Mouse (Mus musculus): ENCODE data around the gene Capn5. TPM values are rescaled to one million over a fixed set of nuclear protein-coding genes. Genes with fewer than 3 reads are reported as not detected.
A peak's percentile ranks its signal among the peaks of the same experiment; 100 is the strongest.
"Not testable (repeated sequence)": the region's sequence is repeated elsewhere in the genome, so short reads cannot be mapped to it uniquely, and the experiment has no call there.

Capn5 gene
- total RNA-seq (2021), result 1 to 10 TPM; 1.7 to 1.9 TPM
- long read RNA-seq, experiment 1, result 0 reads
- long read RNA-seq, experiment 2, result 0 reads

- intact Hi-C loops (cut with DNase I), result no loop called here
- peak; percentile 54 for DNase-seq
Observed at GRCm38 (mm10) chr7:98177929-98178559, at the start of gene Capn5. Capn5 (minus strand) TSS chr7:98178274.

DNA sequence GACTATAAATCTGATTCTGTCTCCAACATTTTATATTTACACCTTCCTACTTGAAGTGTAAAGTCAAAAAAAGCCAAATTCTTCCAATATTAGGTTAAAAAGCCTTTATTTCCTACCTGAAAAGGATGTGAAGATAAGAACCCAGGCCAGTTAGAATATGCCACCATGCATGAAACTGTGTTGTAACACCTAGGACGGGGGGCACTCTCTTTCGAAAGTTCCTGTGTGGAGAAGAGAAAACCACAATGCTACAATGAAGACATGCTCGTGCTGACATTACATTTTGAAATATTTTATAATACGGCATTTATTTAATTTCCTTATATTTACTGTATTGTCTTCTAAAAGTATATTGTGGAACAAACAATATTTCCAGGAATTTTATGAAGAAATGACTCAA, 45.7 kb upstream of the Capn5 start:
- DNase-seq, result no peak
- intact Hi-C loops (cut with DNase I), result no loop called here

DNA sequence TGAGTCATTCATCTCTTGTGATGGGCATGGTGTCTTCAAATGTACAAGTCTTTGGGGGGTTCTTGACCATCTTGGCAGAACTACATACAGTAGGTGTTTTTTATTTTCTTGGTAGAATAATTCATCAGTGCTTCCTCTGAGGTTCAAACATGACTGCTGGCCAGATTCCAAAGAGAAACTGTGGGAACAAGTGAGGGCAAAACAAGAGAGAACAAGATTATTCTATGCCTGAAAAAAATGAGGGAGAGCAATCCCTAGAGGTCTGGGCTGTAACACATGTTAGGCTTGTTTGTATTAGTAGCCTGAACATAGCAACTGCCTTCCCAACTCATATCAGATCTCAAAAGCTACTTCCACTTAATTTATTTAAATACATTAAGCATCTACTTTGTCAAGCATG, 38.6 kb upstream of the Capn5 start:
- DNase-seq, result no peak
- intact Hi-C loops (cut with DNase I), result no loop called here

- intact Hi-C loops (cut with DNase I), result no loop called here
- DNase-seq, result no peak
Observed at GRCm38 (mm10) chr7:98202946-98203345, 24.9 kb upstream of the Capn5 start.

GRCm38 (mm10) chr7:98201493-98202028, 23.5 kb upstream of the Capn5 start:
- intact Hi-C loops (cut with DNase I), result no loop called here
- DNase-seq, result no peak

DNA sequence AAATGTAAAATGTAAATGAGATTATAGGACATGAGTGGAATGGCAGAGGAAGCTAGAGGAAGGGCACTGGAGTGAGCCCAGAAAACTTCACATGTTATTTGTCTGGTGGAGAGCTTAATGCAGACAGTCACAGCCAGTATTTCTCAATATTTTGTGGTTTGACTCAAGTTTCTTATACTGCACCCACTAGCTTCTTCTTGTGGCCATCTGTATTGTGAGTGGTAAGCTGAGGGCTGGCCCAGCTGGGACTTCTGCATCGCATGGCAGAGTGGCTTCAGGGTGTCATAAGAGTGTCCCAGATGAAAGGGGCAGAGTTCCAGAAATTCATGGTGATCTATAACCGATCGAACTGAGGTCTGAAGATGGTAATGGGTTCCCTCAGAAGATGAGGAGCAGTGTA, 22.3 kb upstream of the Capn5 start:
- no peak for DNase-seq
- intact Hi-C loops (cut with DNase I), result no loop called here

DNA sequence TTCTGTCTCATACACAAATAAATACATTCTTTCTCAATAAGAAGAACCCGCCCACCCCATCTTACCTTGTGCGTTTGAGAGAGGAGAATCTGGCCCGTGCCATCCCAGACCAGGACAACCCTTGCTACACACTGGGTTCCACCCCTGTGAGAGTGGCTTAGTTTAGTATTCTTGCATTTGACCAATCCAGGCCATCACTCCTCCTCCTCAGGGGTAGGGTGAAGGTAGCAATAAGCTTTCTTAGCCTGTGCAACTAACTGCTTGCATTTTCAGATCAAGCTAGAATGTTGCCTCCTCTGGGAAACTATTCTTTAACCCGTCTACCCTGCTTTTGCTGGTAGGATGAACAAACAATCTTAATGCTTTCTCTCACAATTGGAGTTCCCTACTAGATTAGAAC, 21.3 kb upstream of the Capn5 start, which contains the start of gene B3gnt6:
Gene B3gnt6, minus strand, starts transcription at position 101 of the 400 bp plus-strand sequence.
- no peak for DNase-seq
- intact Hi-C loops (cut with DNase I), result no loop called here

- intact Hi-C loops (cut with DNase I), result no loop called here
- DNase-seq, result no peak
Observed at GRCm38 (mm10) chr7:98195151-98195801, 17.2 kb upstream of the Capn5 start.

DNA sequence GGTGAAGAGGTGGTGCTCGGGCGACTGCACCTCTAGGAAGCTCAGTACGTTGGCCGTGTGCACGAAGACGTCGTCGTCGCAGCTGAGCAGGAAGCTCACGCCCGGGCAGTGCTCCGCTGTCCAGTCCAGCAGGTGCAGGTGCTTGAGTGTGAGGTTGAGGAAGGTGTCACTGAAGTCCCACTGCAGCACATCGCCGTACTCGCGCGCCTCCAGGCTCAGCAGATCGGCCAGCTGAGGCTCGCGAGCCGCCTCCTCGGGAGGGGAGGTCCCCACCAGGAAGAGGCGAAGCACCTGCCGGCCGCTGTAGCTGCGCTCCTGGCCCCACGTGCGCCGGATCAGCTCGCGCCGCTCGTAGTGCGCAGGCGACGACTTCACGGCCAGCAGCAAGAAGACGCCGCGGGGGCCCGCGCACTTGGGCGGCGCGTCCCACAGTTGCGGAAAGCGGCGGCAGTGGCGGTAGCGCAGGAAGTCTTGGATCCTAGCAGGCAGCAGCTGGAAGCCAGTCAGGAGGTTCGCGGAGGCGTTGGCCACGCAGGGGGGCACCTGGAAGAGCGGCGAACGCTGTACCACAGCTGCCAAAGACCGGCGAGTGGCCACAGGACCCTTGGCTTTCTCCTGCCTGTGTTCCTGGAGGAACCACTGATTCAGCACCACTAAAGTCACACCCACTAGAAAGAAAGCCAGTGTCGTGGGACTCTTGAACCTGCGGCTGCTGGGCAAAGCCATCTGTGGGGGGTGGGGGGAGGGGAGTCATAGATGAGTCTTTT, 16.1 kb upstream of the Capn5 start:
- no peak for DNase-seq
- intact Hi-C loops (cut with DNase I), result loop anchor here (5.0 kb wide), 1 partner anchor 37 kb away; no protein-coding TSS in a partner anchor

- intact Hi-C loops (cut with DNase I), result loop anchor here (2.0 to 5.0 kb wide), 2 partner anchors 36 to 147 kb away; no protein-coding TSS in a partner anchor
- DNase-seq, result no peak
Observed at GRCm38 (mm10) chr7:98193515-98194025, 15.5 kb upstream of the Capn5 start.

DNA sequence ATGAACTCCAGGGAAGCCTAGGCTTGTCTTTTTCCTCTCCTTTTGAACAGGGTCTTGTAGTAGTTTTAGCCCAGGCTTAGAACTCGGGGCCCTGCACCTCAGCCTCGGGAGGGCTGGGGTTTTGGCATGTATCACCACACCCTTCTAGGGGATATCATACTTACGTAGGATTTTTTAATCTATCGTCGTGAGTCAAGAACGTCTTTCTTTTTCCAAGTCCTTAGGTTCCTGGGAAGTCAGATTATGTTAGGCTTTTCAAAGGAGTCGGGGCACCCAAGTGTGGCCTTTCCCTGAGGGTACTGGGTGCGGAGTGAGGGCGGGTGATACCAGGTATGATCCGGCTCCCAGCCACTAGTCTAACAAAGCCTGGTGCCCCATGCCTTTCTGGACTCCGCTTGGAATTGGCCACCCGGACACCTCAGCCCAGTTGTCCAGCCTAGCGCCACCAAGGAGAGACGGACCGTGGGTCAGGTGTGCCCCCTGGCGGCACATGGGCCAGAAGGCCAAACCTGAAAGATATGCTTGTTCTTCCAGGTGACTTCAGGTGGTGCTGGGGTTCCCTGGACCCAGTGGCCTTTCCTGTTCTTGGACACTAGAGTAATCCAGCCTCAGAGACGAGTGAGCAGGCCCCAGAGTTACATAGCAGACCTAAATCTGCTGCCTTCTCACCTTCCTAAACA, 13.6 kb upstream of the Capn5 start:
- intact Hi-C loops (cut with DNase I), result loop anchor here (2.0 to 5.0 kb wide), 2 partner anchors 34 to 149 kb away; no protein-coding TSS in a partner anchor
- DNase-seq, result no peak

GRCm38 (mm10) chr7:98190578-98190977, 12.5 kb upstream of the Capn5 start:
- DNase-seq, result no peak
- intact Hi-C loops (cut with DNase I), result loop anchor here (5.0 kb wide), 1 partner anchor 33 kb away; no protein-coding TSS in a partner anchor

- intact Hi-C loops (cut with DNase I), result loop anchor here (2.0 to 5.0 kb wide), 2 partner anchors 32 to 67 kb away; no protein-coding TSS in a partner anchor
- DNase-seq, result no peak
Observed at GRCm38 (mm10) chr7:98189745-98190144, 11.7 kb upstream of the Capn5 start.

DNA sequence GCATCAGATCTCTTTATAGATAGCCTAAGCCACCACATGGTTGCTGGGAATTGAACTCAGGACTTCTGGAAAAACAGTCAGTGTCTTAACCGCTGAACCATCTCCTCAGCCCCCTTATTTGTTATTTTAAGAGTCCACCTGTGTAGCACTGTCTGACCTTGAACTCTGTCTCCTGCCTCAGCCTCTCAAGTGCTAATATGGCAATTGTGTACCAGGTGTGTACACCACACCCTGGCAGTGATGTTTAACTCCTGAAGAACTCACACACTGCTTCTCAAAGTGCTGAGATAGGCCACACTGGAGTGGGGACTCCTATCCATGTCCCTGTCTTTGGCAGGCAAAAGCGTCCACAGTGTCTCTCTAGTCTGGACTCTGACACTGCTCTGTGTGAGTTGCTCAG, 10.6 kb upstream of the Capn5 start:
- intact Hi-C loops (cut with DNase I), result loop anchor here (2.0 kb wide), 1 partner anchor 66 kb away; no protein-coding TSS in a partner anchor
- no peak for DNase-seq

- intact Hi-C loops (cut with DNase I), result loop anchor here (2.0 kb wide), 1 partner anchor 65 kb away; no protein-coding TSS in a partner anchor
- no peak for DNase-seq
Observed at GRCm38 (mm10) chr7:98188238-98188637, 10.2 kb upstream of the Capn5 start.

DNA sequence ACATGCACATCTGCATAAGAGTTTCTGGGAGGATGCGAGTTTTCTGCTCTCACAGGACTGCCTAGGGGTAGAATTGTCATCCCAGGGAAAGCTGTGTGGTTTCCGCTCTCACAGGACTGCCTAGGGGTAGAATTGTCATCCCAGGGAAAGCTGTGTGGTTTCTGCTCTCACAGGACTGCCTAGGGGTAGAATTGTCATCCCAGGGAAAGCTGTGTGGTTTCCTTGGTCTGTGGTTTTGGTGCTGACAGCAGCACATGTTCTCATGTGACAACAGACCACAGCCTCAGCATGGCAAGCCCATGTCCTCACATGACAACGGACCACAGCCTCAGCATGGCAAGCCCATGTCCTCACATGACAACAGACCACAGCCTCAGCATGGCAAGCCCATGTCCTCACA, 9.3 kb upstream of the Capn5 start:
- DNase-seq; intact Hi-C loops (cut with DNase I): not testable (repeated sequence)

GRCm38 (mm10) chr7:98186637-98187036, 8.6 kb upstream of the Capn5 start:
- intact Hi-C loops (cut with DNase I), result no loop called here
- DNase-seq, result no peak

DNA sequence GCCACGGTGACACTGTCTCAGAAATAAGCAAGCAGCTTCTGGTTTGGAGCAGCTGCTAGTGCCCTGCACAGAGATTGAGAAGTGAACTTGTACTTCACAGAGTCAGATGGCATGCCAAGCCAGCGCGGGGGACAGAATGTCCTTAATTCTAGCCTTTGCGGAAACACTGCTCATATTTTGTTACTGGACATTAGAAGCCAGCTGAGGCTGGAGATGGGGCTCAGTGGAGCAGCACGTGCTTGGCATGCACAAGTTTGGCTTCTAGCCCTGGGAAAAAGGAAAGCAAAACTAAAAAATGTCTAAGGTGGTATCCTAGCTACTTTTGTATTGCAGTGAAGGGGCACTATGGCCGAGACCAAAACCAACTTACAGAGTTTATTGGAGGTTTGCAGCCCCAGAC, 7.3 kb upstream of the Capn5 start:
- no peak for DNase-seq

DNA sequence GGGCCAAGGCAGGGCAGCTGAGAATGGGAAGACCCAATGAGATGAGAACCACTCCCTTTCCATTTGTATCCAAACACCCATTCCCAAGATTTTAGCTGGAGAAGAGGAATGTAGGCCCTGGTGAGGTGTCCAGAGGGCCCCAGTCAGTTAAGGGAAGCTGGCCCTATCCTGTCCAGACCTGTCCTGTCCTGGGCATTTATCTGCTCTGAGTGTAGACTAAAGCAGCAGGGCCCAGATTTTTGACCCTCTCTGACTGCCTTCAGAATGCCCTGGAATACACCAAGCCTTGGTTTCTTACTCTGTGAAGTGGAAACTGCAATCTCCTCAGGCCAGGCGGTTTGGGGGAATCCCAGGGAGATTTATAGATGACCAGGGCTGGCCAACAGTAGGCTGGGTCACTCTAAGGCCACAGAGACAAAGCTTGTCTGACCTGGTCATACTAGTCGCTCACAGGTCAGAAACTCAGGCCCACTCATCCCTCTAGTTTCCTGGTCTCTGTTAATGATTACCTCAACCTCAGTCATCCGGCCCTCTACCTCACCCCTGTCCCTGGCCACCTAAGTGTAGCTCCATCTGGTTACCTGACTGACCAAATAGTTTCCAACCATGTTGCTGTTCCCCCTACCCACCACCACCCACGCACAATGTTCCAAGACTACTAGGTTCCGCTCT, 622 bp upstream of the Capn5 start:
- intact Hi-C loops (cut with DNase I), result no loop called here
- DNase-seq, result peak in 1 of 2 experiments; percentile 8

More for the DNA sequence above, 7.3 kb upstream of the Capn5 start:
- intact Hi-C loops (cut with DNase I), result no loop called here
